Mouse (Mus musculus) layer of hippocampus, adult 9-11 months (tissue): ENCODE measurements at regions not wholly inside any gene's neighbourhood (a gene's known extent, or its start where the extent isn't known, plus 50 kb on each side); places are given as distances from the start of the nearest gene placed in this dataset.
"Not testable (repeated sequence)": the region's sequence is repeated elsewhere in the genome, so short reads cannot be mapped to it uniquely, and the experiment has no call there.

Source experiments
- DNase-seq: peaks from one replicate; pipeline ENCODE4 v3.0.0; 2022

DNA sequence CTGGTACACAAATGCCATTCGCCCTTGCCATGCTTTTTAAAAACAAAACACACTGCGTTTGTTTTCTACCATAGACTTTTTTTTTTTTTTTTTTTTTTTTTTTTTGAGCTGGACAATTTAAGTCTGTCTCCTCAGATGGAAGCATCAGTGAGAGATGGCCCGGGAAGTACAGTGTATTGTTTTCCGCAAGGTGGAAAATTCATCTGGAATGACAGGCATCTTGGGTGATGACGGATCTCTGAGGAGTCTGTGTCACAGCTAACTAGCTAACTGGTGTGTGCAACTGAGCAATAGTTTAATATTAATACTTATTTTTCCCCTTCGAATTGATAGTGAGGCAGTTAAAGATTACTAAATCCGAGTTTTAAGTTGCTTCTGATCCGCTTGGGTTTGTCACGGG is 228.7 kb upstream of the Arglu1 start:
- DNase-seq: no peak

- no peak for DNase-seq
These were observed 217.3 kb upstream of the Arglu1 start for GRCm38 (mm10) chr8:8907478-8908165.

GRCm38 (mm10) chr8:8892996-8893395 is 202.7 kb upstream of the Arglu1 start:
- DNase-seq: no peak

- no peak for DNase-seq
These were observed 187.0 kb upstream of the Arglu1 start for GRCm38 (mm10) chr8:8877286-8877685.

DNA sequence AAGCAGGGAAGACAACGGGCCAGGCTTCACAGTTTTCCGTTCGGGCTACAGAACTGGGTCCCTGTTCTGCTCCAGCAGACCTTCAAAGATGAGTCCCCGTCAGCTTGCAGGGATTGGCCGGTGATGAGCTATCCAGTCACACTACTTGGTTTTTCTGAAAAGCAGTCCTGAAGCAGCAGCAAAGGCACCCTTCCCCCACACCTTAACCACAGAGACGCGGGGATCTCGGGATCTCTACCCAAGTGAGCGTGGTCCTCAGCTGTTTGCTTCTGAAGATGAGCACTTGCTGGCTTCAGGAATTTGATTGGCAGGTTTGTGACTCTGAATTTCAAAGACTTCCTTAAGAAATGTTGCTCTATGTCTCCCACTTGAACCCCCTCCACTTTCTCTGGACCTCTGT is 186.6 kb upstream of the Arglu1 start:
- DNase-seq: no peak

GRCm38 (mm10) chr8:8876469-8876868 is 186.1 kb upstream of the Arglu1 start:
- no peak for DNase-seq

- no peak for DNase-seq
These were observed 181.6 kb upstream of the Arglu1 start for GRCm38 (mm10) chr8:8871938-8872337.

GRCm38 (mm10) chr8:8871039-8871438 is 180.7 kb upstream of the Arglu1 start:
- DNase-seq: no peak

DNA sequence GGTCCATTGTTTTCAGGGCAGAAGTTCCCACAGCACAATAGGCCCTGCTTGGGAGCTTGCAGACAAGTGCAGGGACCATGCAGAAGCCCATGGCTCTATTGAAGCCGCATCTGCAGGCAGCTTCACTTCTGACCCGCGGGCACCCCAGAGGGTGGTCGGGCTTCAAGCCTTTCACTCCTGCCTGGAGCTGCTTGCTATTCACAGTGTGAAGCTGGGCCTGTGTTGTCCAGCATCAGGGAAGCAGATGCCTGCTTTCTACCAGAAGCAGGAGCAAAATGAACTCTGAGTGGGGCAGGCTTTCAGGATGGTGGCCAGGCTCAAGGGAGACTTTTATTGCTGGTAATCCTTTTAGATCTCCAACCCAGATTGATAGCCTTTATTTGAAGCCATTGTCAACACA is 180.2 kb upstream of the Arglu1 start:
- no peak for DNase-seq

DNA sequence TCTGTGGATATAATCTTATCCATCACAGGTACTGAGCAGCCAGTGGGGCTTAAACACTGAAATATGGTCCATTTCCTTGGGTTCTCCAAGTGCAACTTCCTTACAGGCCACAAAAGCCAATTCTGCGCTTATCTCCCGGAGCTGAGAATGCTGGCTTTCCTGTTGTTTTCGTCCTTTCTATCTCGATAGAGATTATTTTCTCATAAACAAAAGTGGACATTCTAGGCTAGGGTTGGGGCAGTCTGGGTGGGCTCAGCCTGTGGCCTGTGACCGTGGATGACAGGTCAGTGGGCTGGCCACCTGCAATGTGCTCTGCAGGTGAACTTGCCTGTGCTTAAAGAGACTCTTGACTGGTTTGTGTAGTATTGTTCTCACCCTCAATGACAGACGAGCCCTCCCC is 179.0 kb upstream of the Arglu1 start:
- no peak for DNase-seq

- DNase-seq: peak; percentile 12
These were observed 177.6 kb upstream of the Arglu1 start for GRCm38 (mm10) chr8:8867924-8868323.

DNA sequence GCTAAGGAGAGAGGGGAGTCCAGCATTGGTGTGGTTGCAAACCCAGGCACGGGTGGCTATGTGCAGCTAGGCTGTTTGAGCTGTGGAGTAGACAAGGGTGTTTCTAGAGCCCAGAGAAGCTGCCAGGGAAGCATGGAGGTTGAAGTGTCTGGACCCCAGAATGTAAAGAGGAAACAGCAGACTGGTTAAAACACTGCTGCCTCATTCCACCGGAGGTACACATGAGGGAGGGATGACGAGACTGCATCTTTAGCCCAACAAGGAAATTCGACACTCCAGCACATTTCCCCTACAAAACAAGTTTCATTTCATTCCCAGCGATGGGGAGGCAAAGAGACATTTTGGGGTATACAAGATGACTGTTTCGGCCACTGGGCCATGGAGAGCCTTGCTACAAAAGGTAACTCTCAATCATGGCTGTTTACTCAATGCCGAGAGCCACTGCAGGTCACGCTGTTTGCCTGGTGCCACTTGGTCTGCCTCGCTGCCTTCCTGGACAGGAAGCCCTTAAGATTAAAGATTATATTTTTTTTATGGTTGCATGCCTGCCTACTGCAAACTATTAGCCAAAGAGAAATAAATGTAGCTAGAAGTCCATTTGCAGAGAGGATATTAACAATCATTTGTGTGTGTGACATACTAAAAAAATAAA is 176.9 kb upstream of the Arglu1 start:
- DNase-seq: no peak

DNA sequence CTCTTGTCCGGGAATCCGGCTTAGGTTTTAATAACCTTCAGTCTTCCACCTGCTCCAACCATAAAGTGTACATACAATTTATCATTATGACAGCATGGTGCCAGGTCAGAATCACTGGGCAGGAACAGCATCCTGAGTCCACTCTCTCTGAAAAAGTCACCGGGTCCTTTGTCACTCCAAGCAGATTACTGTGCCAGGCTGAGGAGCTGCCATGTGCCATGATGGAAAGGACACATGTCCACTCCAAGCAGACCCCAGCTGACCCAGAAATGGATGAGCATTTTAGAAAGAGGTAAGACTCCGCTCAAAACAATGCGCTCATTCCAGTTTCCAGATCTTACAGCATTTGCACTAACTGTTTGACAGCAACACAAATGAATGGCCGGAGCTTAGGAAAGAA is 172.4 kb upstream of the Arglu1 start:
- no peak for DNase-seq

- no peak for DNase-seq
These were observed 171.1 kb upstream of the Arglu1 start for GRCm38 (mm10) chr8:8861331-8861940.

- DNase-seq: no peak
These were observed 168.3 kb upstream of the Arglu1 start for GRCm38 (mm10) chr8:8858636-8859035.

DNA sequence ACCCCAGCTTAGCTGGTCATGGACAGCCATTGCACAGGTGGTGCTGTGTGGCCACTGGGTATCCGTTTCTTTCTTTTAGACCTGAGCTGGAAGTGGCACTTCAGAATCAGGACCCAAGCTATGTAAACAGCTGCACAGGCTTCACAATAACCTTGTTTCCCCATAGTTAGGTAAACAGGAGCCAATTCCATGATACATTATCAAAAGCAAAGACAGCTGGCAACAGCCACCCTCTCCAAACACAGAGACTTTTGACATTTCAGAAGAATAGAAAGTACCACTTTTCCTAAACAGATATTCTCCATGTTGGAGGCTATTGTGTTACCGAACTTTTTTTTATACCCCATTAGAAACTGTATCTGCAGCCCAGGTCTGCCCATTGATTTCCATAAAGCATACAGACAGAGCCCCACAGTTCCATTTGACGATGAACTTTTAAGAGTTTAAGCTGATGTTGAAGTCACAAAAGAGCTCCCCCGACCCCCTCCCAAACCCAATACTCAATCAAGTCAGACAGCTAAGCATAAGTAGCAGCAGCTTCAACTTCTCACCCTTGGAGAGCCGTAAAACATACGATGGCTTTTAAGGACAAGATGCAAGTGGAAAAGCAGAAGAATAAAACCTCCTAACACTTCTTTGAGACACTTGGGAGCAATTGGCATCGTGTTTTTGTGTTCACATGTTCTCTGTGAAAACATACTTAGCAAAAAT is 162.5 kb upstream of the Arglu1 start:
- no peak for DNase-seq

GRCm38 (mm10) chr8:8851271-8851670 is 160.9 kb upstream of the Arglu1 start:
- DNase-seq: no peak

- no peak for DNase-seq
These were observed 160.4 kb upstream of the Arglu1 start for GRCm38 (mm10) chr8:8850766-8851165.

- no peak for DNase-seq
These were observed 157.3 kb upstream of the Arglu1 start for GRCm38 (mm10) chr8:8847579-8847978.

GRCm38 (mm10) chr8:8842326-8842725 is 152.0 kb upstream of the Arglu1 start:
- no peak for DNase-seq

- DNase-seq: not testable (repeated sequence)
These were observed 145.8 kb upstream of the Arglu1 start for GRCm38 (mm10) chr8:8836166-8836565.

GRCm38 (mm10) chr8:8831306-8831705 is 141.0 kb upstream of the Arglu1 start:
- DNase-seq: no peak

DNA sequence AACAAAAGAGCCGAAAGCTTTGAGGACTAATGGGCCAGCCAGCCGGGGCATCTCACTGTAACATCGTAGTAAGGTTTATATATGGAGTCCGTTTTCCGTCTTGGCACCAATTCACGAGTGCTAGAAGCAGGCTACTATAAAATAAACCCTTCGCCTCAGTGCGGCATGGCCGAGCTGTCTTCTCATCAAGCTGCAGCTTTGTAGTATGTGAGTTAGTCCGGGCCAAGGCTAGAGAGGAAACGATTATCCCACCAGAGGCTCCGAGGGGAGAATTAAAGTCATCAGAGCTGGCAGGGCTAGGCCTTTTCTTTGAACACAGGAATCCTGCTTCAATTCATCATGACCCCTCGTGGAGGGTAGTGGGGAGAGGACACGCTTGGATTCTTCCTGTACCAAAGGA is 138.9 kb upstream of the Arglu1 start:
- DNase-seq: no peak

DNA sequence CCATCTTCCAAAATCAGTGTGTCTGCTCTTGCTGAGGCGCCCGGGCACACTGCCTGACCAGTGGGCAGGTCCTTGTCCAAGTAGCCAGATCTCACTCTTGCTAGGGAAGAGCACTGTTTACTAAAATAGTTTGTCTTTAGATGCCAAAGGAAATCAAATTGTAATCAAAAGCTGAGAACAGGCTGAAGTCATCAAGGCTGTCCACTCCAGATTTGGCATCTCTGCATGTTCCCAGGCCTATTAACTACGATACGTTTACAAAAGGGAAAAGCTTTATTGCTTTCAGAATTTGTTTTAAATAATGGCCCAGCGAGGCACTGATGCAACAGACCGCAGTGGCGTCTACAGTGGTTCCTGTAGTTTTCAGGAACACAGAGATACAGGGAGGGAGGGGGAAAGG is 137.2 kb upstream of the Arglu1 start:
- DNase-seq: no peak
